Mouse (Mus musculus) lung, adult 2 months (tissue): Measurements from ENCODE around the gene Cnih1.

ENCODE experiments used
- CTCF ChIP-seq: fragments of 200-500 bp; IDR thresholded peaks from 2 replicates; pipeline ENCODE4 v1.5.1; 2011; ENCODE audit warnings: mild to moderate bottlenecking, low read length, control low read depth; ENCODE audit not compliant: insufficient read depth
- POLR2A ChIP-seq: fragments of 200-500 bp; IDR thresholded peaks from 2 replicates; pipeline ENCODE4 v1.6.1; 2011; ENCODE audit warnings: low read depth, mild to moderate bottlenecking, control low read depth, low read length, borderline replicate concordance; ENCODE audit errors: extremely low read depth

DNA sequence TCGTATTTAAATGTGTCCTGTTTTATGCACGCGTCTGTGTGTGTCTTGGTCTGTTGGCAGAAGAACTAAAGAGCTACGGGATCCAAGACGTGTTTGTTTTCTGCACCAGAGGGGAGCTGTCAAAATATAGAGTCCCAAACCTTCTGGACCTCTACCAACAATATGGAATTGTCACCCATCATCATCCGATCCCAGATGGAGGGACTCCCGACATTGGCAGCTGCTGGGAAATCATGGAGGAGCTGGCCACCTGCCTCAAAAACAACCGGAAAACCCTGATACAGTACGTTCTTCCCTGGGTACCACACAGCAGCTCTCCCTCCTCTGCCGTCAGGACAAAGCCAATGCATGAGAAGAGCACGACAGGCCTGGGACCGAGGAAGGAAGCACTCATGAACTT, 21.1 kb downstream of the Cnih1 start:
- TF ChIP-seq CTCF (no peak), POLR2A (no peak)
